Comparison of ENCODE assay signal across 7 mouse cellular contexts in the genomic region with DNA sequence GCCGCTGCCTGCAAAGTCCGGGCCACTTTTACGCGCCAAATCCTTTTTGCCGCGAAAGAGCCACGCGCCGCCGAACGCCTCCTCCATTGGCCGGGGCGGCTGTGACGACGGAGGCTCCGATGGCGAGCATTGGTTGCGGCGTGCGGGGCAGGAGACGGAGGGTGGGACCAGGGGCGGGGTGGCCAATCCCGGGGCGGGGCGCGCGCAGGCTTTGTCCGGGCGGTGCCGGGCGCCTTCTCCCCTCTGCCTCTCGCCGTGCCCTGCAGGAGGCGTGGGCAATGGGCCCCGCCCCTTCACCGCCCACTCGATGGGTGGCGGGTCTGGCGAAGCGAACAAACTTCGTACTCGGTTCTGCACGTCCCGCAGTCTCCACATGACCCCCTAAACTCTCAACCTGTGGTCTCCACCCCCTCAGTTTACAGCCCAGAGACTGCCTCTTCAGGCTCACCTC. TPM values are rescaled to one million over a fixed set of nuclear protein-coding genes. Genes with fewer than 3 reads are reported as not detected.
A peak's percentile ranks its signal among the peaks of the same experiment; 100 is the strongest.
DNase-seq lines count a peak whose midpoint lies in the region; ATAC-seq lines count a peak whose summit lies in the region.

A gene (minus strand): TSS at position 57 of the 451 bp plus-strand sequence.

- DNase-seq in adrenal gland, postnatal 10 days, result peak; percentile 99
- DNase-seq in embryonic facial prominence, embryonic 10.5 days (ENCODE audit: low spot score), result peak; percentile 100
- DNase-seq in heart, adult 11 months, result peak; percentile 100
- peak; percentile 93 for DNase-seq in kidney, adult 18-20 months
- peak; percentile 98 for DNase-seq in limb, embryonic 11.5 days (ENCODE audit: low spot score)
- peak; percentile 98 for DNase-seq in midbrain, embryonic 14.5 days
- DNase-seq in spleen, adult 18-20 months, result peak; percentile 92

- H3K27me3 ChIP-seq in embryonic facial prominence, embryonic 10.5 days (replicated peaks; ENCODE audit: low read depth, poor library complexity, severe bottlenecking), result no peaks in the 10 kb centered on the region
- H3K27me3 ChIP-seq in limb, embryonic 11.5 days (ENCODE audit: control insufficient read depth, insufficient read depth, low read length), result no peaks in the 10 kb centered on the region
- no peaks in the 10 kb centered on the region for H3K27me3 ChIP-seq in midbrain, embryonic 14.5 days (ENCODE audit: control insufficient read depth, insufficient read depth, low read length)

- H3K36me3 ChIP-seq in embryonic facial prominence, embryonic 10.5 days (replicated peaks), result 0 out of 2 replicates have a peak, but pooled peaks cover 4% of the 10 kb centered on the region
- 0 out of 2 replicates have a peak, but pooled peaks cover 2% of the 10 kb centered on the region for H3K36me3 ChIP-seq in limb, embryonic 11.5 days (ENCODE audit: control insufficient read depth, insufficient read depth, low read length)
- H3K36me3 ChIP-seq in midbrain, embryonic 14.5 days (ENCODE audit: control insufficient read depth, insufficient read depth, low read length), result no peaks in the 10 kb centered on the region

- H3K9me3 ChIP-seq in embryonic facial prominence, embryonic 10.5 days, result no peaks in the 10 kb centered on the region
- H3K9me3 ChIP-seq in limb, embryonic 11.5 days (ENCODE audit: control insufficient read depth, low read length), result no peaks in the 10 kb centered on the region
- H3K9me3 ChIP-seq in midbrain, embryonic 14.5 days (ENCODE audit: control insufficient read depth, low read length), result no peaks in the 10 kb centered on the region

- peak within 1 kb of the TSS; percentile 97 for H3K27ac ChIP-seq in embryonic facial prominence, embryonic 10.5 days (replicated peaks)
- H3K27ac ChIP-seq in limb, embryonic 11.5 days (replicated peaks; ENCODE audit: low read depth, low read length), result peak within 1 kb of the TSS; percentile 84
- peak within 1 kb of the TSS; percentile 74 for H3K27ac ChIP-seq in midbrain, embryonic 14.5 days (replicated peaks; ENCODE audit: low read depth, low read length)

- WGBS in embryonic facial prominence, embryonic 10.5 days, result under 1% methylated on average over 44 of the region's 44 CpGs
- 0% methylated on average over 42 of the region's 44 CpGs for WGBS in limb, embryonic 11.5 days
- WGBS in midbrain, embryonic 14.5 days, result under 1% methylated on average over 39 of the region's 44 CpGs

- peaks cover 52% of the 10 kb centered on the region for H3K4me1 ChIP-seq in embryonic facial prominence, embryonic 10.5 days
- peaks cover 15% of the 10 kb centered on the region for H3K4me1 ChIP-seq in limb, embryonic 11.5 days (ENCODE audit: control insufficient read depth, insufficient read depth, low read length)
- peaks cover 7% of the 10 kb centered on the region; the same call in 1 of the 2 replicates for H3K4me1 ChIP-seq in midbrain, embryonic 14.5 days (ENCODE audit: control insufficient read depth, insufficient read depth, low read length)

- ATAC-seq in limb, embryonic 11.5 days (ENCODE audit: insufficient number of reproducible peaks, low FRiP score, low TSS enrichment, low read depth), result peak; percentile 94
- ATAC-seq in midbrain, embryonic 14.5 days (ENCODE audit: low FRiP score, low TSS enrichment), result peak; percentile 97

- peak within 1 kb of the TSS; percentile 82 for H3K4me2 ChIP-seq in limb, embryonic 11.5 days (ENCODE audit: low read depth, severe bottlenecking)
- H3K4me2 ChIP-seq in midbrain, embryonic 14.5 days (ENCODE audit: low read length), result peak within 1 kb of the TSS; percentile 95

- H3K9ac ChIP-seq in limb, embryonic 11.5 days (ENCODE audit: low read length), result peak within 1 kb of the TSS; percentile 90
- peak within 1 kb of the TSS; percentile 48 for H3K9ac ChIP-seq in midbrain, embryonic 14.5 days (replicated peaks; ENCODE audit: low read length)

- peak within 1 kb of the TSS; percentile 90 for H3K4me3 ChIP-seq in embryonic facial prominence, embryonic 10.5 days
- H3K4me3 ChIP-seq in limb, embryonic 11.5 days (ENCODE audit: low read depth, low read length), result peak within 1 kb of the TSS; percentile 76
- H3K4me3 ChIP-seq in midbrain, embryonic 14.5 days (replicated peaks; ENCODE audit: low read depth, low read length), result peak within 1 kb of the TSS; percentile 64

RNA-seq across cellular contexts. Expression of the gene that starts here (rescaled TPM):
- 10 to 100 TPM; 12.8 to 14.1 TPM for total RNA-seq in adrenal gland, postnatal 10 days (2021)
- polyA plus RNA-seq in embryonic facial prominence, embryonic 10.5 days (2016; fragmentation: Nextera tagmentation; extraction: Ambion mirVana), result 25.2 and 26.0 TPM in 2 replicates
- 8.9 and 10.9 TPM in 2 replicates for polyA plus RNA-seq in limb, embryonic 11.5 days (2014; fragmentation: Nextera tagmentation; extraction: Ambion mirVana)
- polyA plus RNA-seq in midbrain, embryonic 14.5 days (2014; fragmentation: Nextera tagmentation; extraction: Ambion mirVana), result 3.1 and 3.2 TPM in 2 replicates

Comparison
In these comparisons a context has a peak if more than half of its experiments do, and no peak if none do; other contexts are left out.
1. Peak in every context shown above with its lines: DNase-seq, ATAC-seq, H3K4me3 ChIP-seq and H3K27ac ChIP-seq.